Mouse (Mus musculus) frontal cortex, postnatal 14 days (tissue): ENCODE measurements around the gene Iqgap2.

ENCODE experiments used
- DNase-seq, 2 experiments: peaks; one replicate each; pipeline ENCODE4 v3.0.0; 2022; ENCODE audit warnings: low spot score in 2 of 2

Iqgap2 gene

DNA sequence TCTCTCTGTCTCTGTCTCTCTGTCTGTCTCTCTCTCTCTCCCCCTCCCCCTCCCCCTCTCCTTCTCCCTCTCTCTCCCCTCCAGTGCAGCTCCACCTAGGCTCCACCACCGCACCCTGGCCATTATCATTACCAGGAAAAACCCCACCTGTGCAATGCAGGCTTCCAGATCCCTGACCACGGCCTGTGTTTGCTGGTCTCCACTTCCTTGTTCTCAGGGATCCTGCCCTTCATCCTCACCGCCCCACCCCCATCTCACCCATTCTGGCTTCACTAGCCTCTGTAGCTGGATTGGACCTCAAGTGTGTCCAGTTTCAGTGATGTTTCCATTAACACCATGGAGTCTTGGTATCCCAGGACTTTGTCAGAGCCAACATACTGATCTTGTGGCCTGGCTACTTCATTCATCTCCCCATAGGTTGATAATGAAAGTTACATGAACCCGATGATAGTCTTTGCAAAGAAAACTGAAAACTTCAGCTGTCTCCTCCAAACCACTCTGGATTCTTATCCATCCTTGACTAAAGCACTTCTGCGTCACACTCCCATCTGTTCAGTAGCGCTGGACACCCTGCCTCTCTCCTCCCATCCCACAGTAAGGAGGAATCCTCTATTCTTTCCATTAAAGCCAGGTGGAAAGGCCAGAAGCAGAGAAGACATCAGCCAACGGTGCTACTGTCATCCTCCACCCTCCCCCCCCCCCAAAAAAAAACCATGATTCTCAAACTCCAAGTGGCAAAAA, 62.1 kb downstream of the Iqgap2 start:
- no peak for DNase-seq

DNA sequence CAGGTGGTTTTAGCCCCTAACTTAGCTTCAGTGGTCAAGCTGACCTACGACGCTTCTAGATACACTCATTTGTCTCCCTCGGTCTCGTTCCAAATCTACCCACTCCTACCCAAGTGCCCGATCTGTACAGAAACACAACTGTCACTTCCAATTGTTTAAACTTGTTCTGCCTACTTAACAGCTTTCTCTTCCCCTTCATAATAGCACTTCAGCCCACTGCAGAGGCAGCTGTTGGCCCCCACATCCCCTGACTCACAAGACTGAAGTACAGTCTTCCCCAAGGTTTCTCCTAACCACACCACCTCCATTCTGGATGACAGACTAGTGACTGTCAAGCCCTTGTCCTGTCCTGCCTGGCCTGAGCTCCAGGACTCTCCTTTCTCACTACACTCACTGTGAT, 63.1 kb downstream of the Iqgap2 start:
- DNase-seq, result no peak

DNA sequence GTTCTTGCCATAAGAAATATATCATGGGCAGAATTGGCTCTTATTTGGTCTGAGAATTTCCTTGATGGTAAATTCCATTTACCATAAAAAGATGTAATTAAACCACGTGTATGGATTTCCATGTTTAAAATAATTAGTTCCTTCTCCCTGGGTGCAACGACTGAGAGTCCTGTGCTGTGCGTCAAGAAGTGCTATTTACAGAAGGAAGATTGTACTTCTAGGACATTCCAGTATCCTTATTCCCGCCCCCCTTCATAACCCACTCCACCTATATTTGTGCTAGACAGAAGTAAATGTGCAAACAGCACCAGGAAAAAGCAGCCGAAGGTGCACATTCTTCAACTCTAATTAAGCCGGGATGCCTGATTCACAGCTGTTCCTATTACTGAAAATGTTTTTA, 65.5 kb downstream of the Iqgap2 start:
- DNase-seq, result no peak

DNA sequence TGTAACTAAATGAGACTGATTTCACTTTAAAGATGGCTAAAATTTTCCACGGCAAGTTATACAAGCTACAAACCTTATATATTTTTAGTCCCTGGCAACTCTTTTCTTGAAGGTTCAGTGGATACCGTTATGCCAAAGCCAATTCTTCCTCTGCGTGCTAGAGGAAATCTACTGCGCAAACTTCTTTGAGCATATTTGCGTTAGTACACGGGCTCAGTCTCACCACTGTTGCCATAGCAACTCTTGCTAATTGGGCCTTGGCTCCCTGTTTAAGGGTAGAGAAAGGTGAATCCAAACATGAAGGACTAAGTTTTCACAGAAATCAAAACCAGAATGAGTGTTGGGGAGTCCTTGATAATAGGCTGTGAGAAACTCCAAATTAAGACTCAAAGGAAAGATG, 68.8 kb downstream of the Iqgap2 start:
- no peak for DNase-seq

DNA sequence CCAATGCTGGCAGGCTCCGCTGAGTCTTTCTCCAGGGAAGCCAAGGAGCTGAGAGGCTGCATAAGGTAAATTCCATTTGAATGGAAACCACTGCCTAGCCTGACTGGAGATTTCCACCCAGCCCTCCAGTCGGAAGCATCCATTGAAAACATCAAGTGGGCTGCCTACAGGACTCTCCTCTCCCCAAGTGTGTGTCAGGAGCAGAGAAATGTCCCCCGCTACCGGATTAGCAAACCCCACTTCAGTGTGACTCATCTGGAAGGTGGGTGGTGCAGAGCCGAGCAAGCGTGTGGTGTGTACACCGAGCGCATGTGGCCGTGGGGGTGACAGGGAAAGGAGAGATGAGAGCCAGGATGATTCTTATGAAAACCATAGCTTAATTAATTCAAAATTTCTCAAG, 71.7 kb downstream of the Iqgap2 start:
- peak; percentile 46 to 53 for DNase-seq

DNA sequence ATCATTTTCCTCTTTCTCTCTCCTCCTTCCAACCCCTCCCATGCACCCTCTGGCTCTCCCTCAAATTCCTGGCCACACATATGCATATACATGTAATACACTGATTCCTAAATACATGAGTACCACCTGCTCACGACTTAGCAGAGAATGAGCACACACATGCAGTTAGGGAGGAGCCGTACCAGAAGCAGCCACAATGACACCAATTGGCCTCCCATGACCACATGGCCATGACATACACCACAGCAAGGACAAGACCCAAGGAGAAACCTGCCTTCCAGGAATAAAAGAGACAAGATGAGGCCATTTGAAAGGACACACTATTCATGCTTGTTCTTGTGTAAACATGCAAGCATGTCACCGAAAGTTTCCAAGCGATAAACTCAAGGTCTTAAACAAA, 72.8 kb downstream of the Iqgap2 start:
- no peak for DNase-seq

DNA sequence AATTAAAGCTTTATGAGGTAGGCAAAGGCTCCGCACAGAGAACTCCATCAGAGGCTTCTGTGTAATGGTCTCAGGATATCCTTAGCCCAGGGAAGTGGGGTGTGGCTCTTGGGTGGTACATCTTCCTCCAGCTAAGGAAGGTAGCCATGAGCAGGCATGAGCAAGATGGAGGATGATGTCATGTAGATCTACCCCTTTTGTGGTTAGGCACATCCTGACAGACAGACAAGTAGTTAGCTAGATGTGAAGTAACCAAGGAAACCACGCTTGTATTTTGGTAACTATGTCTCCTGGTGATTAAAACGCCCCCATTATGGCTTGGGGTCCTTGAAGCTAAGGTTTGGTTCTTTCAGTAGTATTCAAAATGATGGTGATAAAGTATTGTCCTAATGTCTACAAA, 78.1 kb downstream of the Iqgap2 start:
- no peak for DNase-seq

DNA sequence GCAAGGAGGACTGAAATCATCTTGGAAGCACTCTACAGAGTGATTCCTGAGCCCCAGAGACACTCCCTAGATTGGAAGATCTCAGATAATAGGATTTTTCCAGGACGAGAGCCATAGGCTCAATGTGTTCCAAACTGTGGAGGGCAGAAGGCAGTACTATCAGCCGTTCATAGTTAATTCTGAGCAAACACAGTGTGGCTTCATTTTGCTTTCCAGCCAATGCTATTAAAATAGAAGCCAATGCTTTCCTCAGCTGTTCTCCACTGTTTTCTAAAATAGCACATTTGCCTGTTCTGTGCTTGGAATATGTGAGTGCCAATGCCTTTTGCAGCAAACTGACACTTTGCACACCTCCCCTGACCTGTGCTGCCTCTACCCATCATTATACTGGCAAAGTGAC, 80.9 kb downstream of the Iqgap2 start:
- no peak for DNase-seq

DNA sequence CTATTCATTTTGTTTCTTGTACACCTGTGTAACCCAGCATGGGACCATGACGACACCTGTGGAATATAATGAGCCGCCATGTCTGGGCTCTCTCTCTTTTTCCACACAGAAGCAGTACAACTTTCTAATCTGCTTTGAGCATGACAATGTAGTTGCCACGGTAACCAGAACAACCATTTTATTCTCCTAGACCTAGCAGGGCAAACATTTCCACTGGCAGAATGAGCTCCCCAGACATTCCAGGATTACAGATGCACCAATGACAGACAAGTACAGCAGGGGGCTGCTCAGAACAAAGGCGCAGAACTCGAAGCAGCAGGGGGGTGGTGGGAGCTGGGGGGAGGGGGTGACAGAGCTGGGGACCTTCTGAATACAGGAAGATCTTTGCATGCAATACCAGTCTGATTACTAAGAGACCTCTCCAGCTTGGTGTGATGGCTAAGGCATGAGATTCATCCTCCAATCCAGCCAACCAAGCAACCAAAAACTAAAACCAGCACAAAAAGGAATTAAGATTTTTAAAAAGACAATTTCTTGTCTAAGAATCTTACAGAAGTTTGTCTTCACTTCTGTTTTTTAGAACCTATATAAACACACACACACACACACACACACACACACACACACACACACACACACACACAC, 84.5 kb downstream of the Iqgap2 start:
- no peak for DNase-seq

DNA sequence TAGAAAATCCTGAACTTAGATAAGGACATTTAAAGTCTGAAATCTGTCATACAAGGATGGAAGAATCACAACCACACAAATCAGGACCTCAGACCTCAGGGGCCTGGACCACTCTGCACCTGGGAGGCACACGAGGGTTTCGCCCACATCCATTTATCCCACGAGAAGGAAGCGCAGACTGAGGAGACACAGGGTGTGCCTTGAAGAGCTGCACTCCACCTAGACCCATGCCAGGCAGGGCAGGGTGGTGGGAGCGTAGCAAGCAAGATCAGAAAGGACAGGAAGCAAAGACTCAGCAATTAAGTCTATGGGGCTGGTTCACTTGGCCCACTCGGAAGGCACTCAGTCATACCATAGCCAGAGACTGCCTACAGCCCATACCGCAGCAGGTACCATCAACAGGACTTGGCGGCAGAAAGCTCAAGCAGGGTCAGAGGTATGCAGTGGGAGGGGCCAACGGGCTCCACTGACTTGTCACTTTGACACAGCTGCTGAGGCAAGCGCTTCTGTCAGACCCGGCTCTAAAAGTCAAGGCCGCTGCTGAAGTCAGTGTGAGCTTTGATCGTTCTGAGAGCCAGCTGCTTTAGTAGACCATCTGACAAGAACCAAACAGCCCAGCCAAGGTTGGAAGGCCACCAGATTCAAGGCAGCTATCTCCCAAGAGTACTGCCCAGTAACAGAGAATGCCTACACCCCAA, 86.1 kb downstream of the Iqgap2 start:
- DNase-seq, result no peak

DNA sequence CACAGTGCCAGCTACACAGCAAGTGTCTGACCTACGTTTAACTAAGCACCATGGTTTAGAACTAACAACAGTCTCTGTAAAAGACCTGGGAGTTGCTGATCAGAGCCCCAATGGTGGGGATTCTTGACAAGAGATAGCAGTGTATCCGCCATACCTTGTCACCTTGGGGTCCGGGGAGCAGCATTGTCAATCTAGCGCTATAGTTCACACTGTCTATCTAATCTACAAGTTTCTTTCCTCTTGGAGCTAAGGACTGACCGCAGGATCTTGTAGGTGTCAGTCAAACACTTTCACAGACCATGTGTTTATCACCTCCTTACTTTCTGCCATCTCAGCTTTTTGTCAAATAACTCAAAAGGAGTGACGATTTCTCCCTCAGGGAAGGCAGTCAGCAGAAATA, 87.6 kb downstream of the Iqgap2 start:
- DNase-seq, result no peak

DNA sequence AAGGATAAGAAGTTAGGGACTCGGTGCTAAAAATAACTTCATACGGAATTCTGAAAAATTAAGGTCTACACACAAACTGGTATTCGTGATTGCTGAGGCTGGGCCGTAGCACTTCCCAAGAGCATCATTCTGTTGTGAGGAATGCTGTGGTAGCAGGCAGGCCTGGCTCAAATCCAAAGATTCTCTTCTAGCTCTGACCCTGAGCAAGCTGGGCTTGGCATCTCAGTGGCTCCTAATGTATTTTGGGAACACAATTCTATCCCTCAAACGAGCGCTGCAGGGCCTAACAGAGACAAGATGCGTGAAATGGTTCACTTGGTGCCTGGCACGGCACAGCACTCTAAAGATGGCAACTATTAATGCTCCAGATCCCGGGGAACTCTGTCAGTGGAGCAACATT, 90.8 kb downstream of the Iqgap2 start:
- DNase-seq, result no peak

DNA sequence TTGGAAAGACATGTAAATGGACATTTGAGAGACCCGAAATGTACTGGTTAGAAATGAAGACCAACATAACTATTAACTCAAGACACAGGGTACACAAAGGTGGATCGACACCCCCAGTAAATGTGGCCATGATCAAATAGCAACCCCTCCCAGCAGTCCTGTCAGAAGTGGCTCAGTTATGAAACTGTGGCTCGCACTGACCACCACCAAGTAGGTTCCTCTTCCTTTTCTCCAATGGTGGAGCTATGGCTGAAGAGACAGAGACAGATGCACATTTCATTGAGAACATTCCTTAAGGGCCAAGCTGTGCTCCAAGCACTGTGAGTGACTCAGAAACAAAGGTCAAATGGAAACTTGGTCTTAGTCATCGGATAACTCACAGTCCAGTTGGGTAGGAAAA, 92.4 kb downstream of the Iqgap2 start:
- DNase-seq, result no peak

DNA sequence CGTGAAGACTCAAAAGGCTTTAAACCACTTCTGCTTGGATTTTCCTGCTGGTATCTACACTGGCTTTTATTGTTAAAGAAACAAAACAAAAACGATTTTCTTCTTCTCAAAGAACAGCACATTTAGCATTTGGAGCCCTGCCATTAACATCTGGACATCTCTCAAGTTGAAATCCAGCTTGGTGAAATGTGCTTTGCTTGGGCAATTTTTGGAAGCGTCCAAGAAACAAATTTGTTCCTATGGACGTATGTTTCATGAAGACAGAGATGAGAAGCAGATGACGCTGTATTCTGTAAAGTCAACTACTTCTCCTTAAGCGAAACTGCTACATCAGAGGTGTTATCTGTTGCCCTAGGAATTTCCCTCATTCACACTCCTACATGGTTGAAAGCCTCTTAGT, 93.0 kb downstream of the Iqgap2 start:
- no peak for DNase-seq

DNA sequence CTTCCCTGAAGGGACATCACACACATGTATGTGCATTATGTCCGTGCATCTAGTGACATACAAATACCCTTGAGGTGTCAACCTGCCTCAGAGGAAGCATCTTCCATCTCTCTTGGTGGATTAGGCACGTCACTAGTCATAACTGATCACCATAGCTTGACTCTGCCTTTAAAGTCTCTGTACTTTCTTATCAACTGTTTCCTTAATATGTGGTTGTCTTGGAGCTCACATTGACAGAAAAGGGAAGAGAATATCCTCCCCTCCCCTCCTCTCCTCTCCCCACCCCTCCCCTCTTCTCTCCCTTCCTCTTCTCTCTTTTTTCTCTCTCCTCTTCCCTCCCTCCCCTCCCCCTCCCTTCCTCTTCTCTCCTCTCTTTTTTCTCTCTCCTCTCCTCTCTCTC, 94.2 kb downstream of the Iqgap2 start:
- no peak for DNase-seq

DNA sequence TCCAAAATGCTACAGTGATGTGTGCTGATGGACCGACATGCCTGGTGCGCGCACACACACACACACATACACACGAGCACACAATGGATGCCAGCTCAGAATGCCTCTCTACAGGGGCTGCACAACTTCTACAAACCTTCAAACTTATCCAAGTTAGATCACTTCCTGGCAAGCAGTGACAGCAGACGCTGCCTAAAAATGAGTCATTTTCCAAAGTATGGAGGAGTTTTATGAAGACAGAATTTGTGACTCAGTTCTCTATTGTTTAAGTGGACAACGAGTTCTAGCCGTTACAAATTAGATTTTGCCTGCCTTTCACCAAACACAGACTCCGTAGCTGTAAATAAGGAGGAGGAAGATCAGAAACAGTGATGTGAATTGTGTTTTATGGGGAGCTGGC, 97.4 kb downstream of the Iqgap2 start:
- no peak for DNase-seq

DNA sequence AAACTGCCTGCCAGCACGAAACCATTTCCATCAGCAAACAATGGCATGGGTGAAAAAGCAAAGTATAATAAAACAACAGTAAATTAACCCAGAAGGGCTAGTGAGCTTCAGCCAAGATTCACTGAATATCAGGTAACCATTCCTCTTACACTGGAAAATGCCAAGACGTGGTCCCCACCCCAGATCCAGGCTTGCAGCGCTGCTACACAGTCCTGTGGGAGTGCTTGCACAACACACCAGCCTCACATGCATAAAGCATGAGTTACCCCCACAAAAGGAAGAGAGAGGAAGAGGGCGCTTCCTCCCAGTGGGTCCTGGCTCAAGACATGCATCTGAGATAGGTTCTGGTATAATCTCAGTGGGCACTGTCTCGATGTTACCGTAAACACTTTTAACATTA, 100.8 kb downstream of the Iqgap2 start:
- DNase-seq, result no peak

DNA sequence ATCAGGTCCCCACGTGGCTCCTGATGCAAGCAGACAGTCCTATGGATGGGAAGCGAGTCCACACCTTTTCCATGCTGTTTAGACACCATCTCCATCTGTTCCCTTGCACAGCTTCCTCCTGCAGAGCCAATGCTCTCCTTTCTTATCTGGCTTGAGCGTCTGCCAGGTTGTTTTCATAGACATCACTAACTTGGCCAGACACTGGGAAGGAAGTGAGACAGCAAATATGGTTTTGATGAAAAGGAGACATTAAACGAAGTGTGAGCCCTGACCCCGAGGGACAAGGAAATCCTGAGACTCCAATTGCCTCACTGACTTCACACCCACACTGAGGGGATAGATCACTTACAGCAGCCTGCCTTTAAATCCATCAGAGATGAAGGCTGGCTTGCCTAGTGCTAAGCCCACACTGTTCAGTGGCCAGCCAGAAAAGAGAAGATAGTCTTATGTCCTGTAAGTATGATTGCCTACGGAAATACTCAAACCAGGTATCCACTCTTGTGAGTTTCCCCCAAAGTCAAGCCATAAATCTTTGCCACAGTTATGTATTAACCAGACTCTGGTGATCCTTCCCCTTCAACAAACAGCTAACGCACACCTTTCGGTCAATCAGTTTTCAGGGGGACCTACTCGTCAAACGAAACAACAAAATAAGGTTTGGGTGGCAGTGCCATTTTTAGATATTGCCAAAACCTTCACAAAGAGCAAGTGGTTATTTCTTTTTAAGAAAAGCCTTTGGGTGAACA, 102.9 kb downstream of the Iqgap2 start:
- DNase-seq, result no peak

DNA sequence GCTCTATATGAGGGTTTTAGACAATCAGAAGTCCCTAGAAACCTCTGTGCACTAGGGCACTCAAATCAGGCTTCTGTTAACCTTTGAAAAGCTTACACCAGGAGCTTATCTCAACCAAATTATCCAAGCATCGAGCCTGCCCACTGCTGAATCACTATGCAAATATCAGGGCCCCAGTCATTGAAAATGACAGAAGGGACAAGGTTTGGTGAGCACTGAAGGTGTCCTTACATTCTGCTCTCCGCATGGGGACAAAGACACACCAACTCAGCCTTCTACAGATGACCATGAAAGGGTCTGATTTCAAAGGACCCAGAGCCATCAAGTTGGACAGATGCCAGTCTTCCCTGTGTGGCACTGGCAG, 108.8 kb downstream of the Iqgap2 start:
- DNase-seq, result no peak

DNA sequence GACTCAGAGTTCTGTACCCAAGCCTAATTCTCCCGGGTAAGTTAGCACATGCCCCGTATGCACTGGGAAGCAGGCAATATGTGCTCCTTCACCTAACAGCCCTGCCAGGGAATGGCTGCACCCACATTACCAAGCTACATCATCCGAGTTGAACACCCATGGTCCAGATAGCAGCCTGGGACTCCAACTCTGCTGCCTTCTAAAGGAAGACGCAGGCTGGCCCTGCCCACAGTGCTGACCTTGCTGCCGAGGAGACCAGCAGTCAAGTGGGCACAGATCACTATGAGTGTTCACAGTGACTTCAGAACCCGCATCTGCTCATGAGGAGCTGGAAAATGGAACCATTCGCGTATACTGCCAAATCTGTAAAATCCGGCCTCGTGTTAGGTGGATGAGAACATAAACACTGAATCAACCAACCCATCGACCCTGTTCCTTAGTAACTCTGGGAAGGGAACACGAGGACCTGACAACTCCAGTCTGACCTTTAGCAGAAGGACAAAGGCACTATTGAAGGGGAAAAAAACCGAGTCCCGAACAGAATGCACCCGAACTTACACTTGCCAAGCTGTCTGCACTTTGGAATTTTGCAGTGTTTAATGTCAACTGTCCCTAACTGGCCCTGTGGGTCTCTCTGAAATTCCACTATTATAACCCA, 109.3 kb downstream of the Iqgap2 start:
- DNase-seq, result no peak

DNA sequence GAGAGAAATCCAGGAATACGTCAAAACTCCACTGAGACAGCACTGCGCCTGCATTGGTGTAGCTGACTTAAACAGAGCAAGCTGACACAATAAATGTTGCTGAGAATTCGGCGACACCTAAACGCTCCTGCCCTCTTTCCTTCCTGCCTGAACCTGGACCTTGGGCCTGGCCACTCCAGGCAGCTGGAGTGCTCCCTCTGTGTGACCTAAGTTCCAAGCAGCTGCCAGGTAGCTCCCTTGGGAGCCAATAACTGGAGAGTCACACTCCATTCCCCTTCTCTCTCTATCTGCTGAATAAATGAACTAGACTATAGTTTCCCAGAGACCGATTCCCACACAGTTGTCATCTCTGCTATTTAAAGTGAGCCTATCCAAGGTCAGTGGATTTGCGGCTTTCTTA, 111.7 kb downstream of the Iqgap2 start:
- DNase-seq, result no peak

DNA sequence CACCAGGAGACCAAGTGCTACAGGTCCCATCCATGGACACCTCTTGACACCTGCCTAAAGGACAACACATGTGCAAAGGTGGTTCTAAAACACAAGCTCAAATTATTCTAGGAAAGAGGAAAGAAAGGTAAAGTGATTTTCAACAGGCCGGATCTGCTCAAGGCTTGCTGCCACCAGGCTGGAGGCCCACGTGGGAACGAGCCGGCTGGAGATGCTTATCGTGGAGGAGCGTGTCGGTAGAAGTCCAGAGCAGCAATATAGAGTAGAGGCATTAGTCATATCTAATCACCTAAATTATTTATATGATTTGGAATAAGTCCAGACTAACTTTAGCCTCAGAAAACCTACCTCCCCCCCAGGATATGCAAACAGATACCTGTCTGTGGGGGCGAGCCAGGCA, 112.5 kb downstream of the Iqgap2 start:
- DNase-seq, result no peak
